Mouse (Mus musculus) liver, postnatal 0 days (tissue): ENCODE measurements around the gene Cfap45. TPM values are rescaled to one million over a fixed set of nuclear protein-coding genes. Genes with fewer than 3 reads are reported as not detected.

ENCODE experiments used
- ATAC-seq: fragments of 200-750 bp; cut with Nextera tagmentation; 2 replicates; pipeline ENCODE4 v1.8.0; 2017; ENCODE audit warnings: mild to moderate bottlenecking, moderate library complexity
- DNase-seq: peaks from one replicate; pipeline ENCODE4 v3.0.0-alpha.2; 2016
- H3K27ac ChIP-seq: fragments of 300-500 bp; sonication (generic); 2 replicates; pipeline ENCODE4 v1.5.1; 2014; ENCODE audit warnings: antibody characterized with exemption, moderate library complexity, mild to moderate bottlenecking, low read depth
- H3K27me3 ChIP-seq: fragments of 300-500 bp; sonication (generic); 2 replicates; pipeline ENCODE4 v1.6.1; 2014; ENCODE audit warnings: low read length, control low read depth, mixed read lengths; ENCODE audit not compliant: insufficient read depth
- H3K36me3 ChIP-seq: fragments of 300-500 bp; sonication (generic); replicated peaks from 2 replicates; pipeline ENCODE4 v1.6.1; 2014; ENCODE audit warnings: mild to moderate bottlenecking, control low read depth, low read length, moderate library complexity, mixed read lengths; ENCODE audit not compliant: insufficient read depth
- H3K4me1 ChIP-seq: fragments of 300-500 bp; sonication (generic); 2 replicates; pipeline ENCODE4 v1.6.1; 2014; ENCODE audit warnings: antibody characterized with exemption, mild to moderate bottlenecking, control low read depth; ENCODE audit not compliant: insufficient read depth
- H3K4me2 ChIP-seq: fragments of 300-500 bp; sonication (generic); 2 replicates; pipeline ENCODE4 v1.6.1; 2014; ENCODE audit warnings: low read depth, mild to moderate bottlenecking, low read length, moderate library complexity, mixed read lengths
- H3K4me3 ChIP-seq: fragments of 300-500 bp; sonication (generic); 2 replicates; pipeline ENCODE4 v1.5.1; 2014; ENCODE audit warnings: low read depth, low read length
- H3K9ac ChIP-seq: fragments of 300-500 bp; sonication (generic); replicated peaks from 2 replicates; pipeline ENCODE4 v1.6.1; 2014; ENCODE audit warnings: mild to moderate bottlenecking, moderate library complexity
- H3K9me3 ChIP-seq: fragments of 300-500 bp; sonication (generic); 2 replicates; pipeline ENCODE4 v1.6.1; 2016; ENCODE audit warnings: mild to moderate bottlenecking, control low read depth, low read length, mixed read lengths
- CTCF ChIP-seq: sonication (generic); IDR thresholded peaks from 2 replicates; pipeline ENCODE4 v1.5.1; 2016; ENCODE audit warnings: antibody characterized with exemption, low read depth
- EP300 ChIP-seq: IDR thresholded peaks from 2 replicates; pipeline ENCODE4 v1.6.1; 2016; ENCODE audit warnings: antibody characterized with exemption, low read depth, mild to moderate bottlenecking
- WGBS: fragments of 180-500 bp; shearing (Covaris S2); extraction: QIAGEN DNeasy Blood & Tissue Kit; methylation state at CpG from one replicate; pipeline ENCODE4 v1.1.7; 2014; ENCODE audit not compliant: insufficient replicate concordance; 5-methylcytosine and 5-hydroxymethylcytosine counted together
- polyA plus RNA-seq: library from polyadenylated mRNA; unstranded; fragments of >200 nt; fragmentation: Nextera tagmentation; extraction: Ambion mirVana; gene quantifications from 2 replicates; pipeline ENCODE4 v1.2.1, GENCODE M21; 2015

Cfap45 gene
- polyA plus RNA-seq, 1 experiment from 2014 or later = 0.32 TPM

DNA sequence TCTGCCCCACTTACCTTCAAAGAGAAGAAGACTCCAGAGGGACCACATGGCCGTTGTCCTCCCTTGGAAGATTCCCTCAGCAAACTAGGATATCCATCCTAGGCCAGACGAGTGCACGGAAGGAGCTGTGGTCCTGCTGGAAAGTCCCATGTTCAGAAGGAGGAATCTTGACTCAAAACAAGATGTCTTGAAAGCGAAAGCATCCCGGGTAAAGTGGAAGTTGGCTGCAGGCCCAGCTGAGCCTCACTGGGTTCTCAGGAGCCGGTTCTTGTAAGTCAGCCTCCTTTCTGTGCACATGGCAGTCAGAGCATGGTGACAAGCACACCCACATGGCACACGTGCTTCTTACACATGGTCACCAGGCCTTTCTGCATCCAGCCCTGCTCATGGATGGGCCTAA is 69.8 kb downstream of the Cfap45 start, which contains the start of gene Slamf8:
Gene Slamf8, minus strand, starts transcription at position 184 of the 400 bp plus-strand sequence.
- no peaks in the 10 kb centered on the region for H3K27me3 ChIP-seq
- H3K9me3 ChIP-seq = no peaks in the 10 kb centered on the region
- H3K4me1 ChIP-seq = no peaks in the 10 kb centered on the region
- no peak for ATAC-seq
- H3K4me2 ChIP-seq = no peak within 1 kb of the TSS
- no peak for DNase-seq
- TF ChIP-seq EP300 (no peak), CTCF (no peak)
- no peak within 1 kb of the TSS for H3K27ac ChIP-seq
- no peaks in the 10 kb centered on the region for H3K36me3 ChIP-seq
- 58% methylated on average over 7 of the region's 7 CpGs for WGBS
- no peak within 1 kb of the TSS for H3K4me3 ChIP-seq
- H3K9ac ChIP-seq = no peak within 1 kb of the TSS

DNA sequence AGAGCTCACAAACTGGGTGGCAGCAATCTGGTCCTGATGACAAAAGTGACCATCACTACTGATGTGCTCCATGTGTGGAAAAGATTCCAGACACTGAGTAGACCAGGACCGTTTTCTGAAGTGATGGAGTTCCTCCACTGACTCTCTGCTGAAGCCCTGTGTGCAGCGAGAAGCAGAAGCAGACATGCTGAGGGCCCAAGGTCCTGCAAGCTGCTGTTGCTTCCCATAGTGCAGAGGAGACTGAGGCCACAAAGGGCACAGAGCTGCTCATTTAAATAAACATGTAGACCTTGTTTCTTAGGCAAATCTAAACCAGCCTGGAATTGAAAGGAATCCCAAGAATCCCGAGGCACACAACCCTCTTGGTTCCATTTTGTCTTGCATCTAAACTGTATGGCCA is 72.7 kb downstream of the Cfap45 start:
- Histone ChIP-seq H3K4me2 (no peak overlapping the region), H3K9ac (no peak overlapping the region), H3K4me1 (no peaks in the 10 kb centered on the region), H3K36me3 (no peaks in the 10 kb centered on the region), H3K27me3 (no peaks in the 10 kb centered on the region), H3K4me3 (no peak overlapping the region), H3K27ac (no peak overlapping the region), H3K9me3 (no peaks in the 10 kb centered on the region)
- TF ChIP-seq EP300 (no peak), CTCF (no peak)
- DNase-seq (no peak), ATAC-seq (no peak)
- WGBS = 56% methylated on average over 3 of the region's 3 CpGs

- H3K9ac ChIP-seq = no peak overlapping the region
- DNase-seq (no peak), ATAC-seq (no peak)
- H3K9me3 ChIP-seq = no peaks in the 10 kb centered on the region
- no peaks in the 10 kb centered on the region for H3K4me1 ChIP-seq
- no peaks in the 10 kb centered on the region for H3K27me3 ChIP-seq
- no peak overlapping the region for H3K4me3 ChIP-seq
- H3K27ac ChIP-seq = no peak overlapping the region
- H3K4me2 ChIP-seq = no peak overlapping the region
- WGBS = 34% methylated on average over 2 of the region's 2 CpGs
- no peaks in the 10 kb centered on the region for H3K36me3 ChIP-seq
- no peak for TF ChIP-seq CTCF
- TF ChIP-seq EP300 = no peak
Observed at GRCm38 (mm10) chr1:172593956-172594355, 73.4 kb downstream of the Cfap45 start.

GRCm38 (mm10) chr1:172594495-172594894 is 73.9 kb downstream of the Cfap45 start:
- Histone ChIP-seq H3K4me1 (no peaks in the 10 kb centered on the region), H3K36me3 (no peaks in the 10 kb centered on the region), H3K27me3 (no peaks in the 10 kb centered on the region), H3K4me3 (no peak overlapping the region), H3K27ac (no peak overlapping the region), H3K9me3 (no peaks in the 10 kb centered on the region), H3K9ac (no peak overlapping the region), H3K4me2 (no peak overlapping the region)
- no peak for ATAC-seq
- TF ChIP-seq CTCF = peak; percentile 63
- no peak for TF ChIP-seq EP300
- peak; percentile 29 for DNase-seq

Other genes starting within 250 kb of the Cfap45 start
- 0.29 and 1.4 TPM in 2 replicates for gene Atp1a2, start 222.7 kb upstream of the Cfap45 start, polyA plus RNA-seq
- gene Kcnj9, start 191.5 kb upstream of the Cfap45 start, polyA plus RNA-seq = 0.07 TPM in 2 replicates
- gene Kcnj10, start 179.6 kb upstream of the Cfap45 start, polyA plus RNA-seq = 0.17 and 0.19 TPM in 2 replicates
- 1.8 TPM in 2 replicates for gene Pigm, start 144.3 kb upstream of the Cfap45 start, polyA plus RNA-seq
- 1.1 and 1.5 TPM in 2 replicates for gene Slamf9, start 45.4 kb upstream of the Cfap45 start, polyA plus RNA-seq
- 0.32 and 0.73 TPM in 2 replicates for gene Igsf9, start 39.0 kb upstream of the Cfap45 start, polyA plus RNA-seq
- 104 and 105 TPM in 2 replicates for gene Tagln2, start 20.8 kb upstream of the Cfap45 start, polyA plus RNA-seq
- gene Vsig8, start 35.1 kb downstream of the Cfap45 start, polyA plus RNA-seq = not detected in 2 replicates
- 0.31 TPM in 2 replicates for gene Slamf8, start 69.8 kb downstream of the Cfap45 start, polyA plus RNA-seq
- 0.12 and 0.31 TPM in 2 replicates for gene Fcrl6, start 81.8 kb downstream of the Cfap45 start, polyA plus RNA-seq
- gene Dusp23, start 112.2 kb downstream of the Cfap45 start, polyA plus RNA-seq = 12.1 and 13.0 TPM in 2 replicates
- gene Crp, start 177.3 kb downstream of the Cfap45 start, polyA plus RNA-seq = 340 and 343 TPM in 2 replicates